Mouse (Mus musculus) hindbrain, embryonic 10.5 days (tissue): Measurements from ENCODE around the gene Angptl2. TPM values are rescaled to one million over a fixed set of nuclear protein-coding genes. Genes with fewer than 3 reads are reported as not detected.

Source experiments
- DNase-seq: peaks from one replicate; pipeline ENCODE4 v3.0.0-alpha.2; 2017; ENCODE audit warnings: low spot score
- H3K27ac ChIP-seq: fragments of 300-500 bp; sonication (generic); 2 replicates; pipeline ENCODE4 v1.5.1; 2016; ENCODE audit warnings: mild to moderate bottlenecking, moderate library complexity
- H3K27me3 ChIP-seq: fragments of 300-500 bp; sonication (generic); 2 replicates; pipeline ENCODE4 v1.6.1; 2016; ENCODE audit warnings: mild to moderate bottlenecking; ENCODE audit not compliant: poor library complexity, insufficient read depth, severe bottlenecking
- H3K36me3 ChIP-seq: fragments of 300-500 bp; sonication (generic); 2 replicates; pipeline ENCODE4 v1.6.1; 2016; ENCODE audit warnings: mild to moderate bottlenecking, moderate library complexity
- H3K4me1 ChIP-seq: fragments of 300-500 bp; sonication (generic); replicated peaks from 2 replicates; pipeline ENCODE4 v1.6.1; 2016; ENCODE audit warnings: mild to moderate bottlenecking
- H3K4me3 ChIP-seq: fragments of 300-500 bp; sonication (generic); 2 replicates; pipeline ENCODE4 v1.5.1; 2016; ENCODE audit warnings: mild to moderate bottlenecking, moderate library complexity
- H3K9me3 ChIP-seq: fragments of 300-500 bp; sonication (generic); 2 replicates; pipeline ENCODE4 v1.6.1; 2016; ENCODE audit warnings: mild to moderate bottlenecking, moderate library complexity
- WGBS: fragments of 180-500 bp; shearing (Covaris S2); methylation state at CpG from one replicate; pipeline ENCODE4 v1.1.7; 2016; 5-methylcytosine and 5-hydroxymethylcytosine counted together
- polyA plus RNA-seq: library from polyadenylated mRNA; unstranded; fragments of >200 nt; fragmentation: Nextera tagmentation; extraction: Ambion mirVana; gene quantifications from 2 replicates; pipeline ENCODE4 v1.2.1, GENCODE M21; 2016

Gene Angptl2
- polyA plus RNA-seq, 1 experiment from 2014 or later: 26.7 TPM

GRCm38 (mm10) chr2:33246841-33247240, 31.0 kb downstream of the Angptl2 start:
- Histone ChIP-seq H3K9me3 (no peaks in the 10 kb centered on the region), H3K4me1 (peaks cover 14% of the 10 kb centered on the region), H3K27me3 (no peaks in the 10 kb centered on the region), H3K4me3 (no peak overlapping the region), H3K27ac (no peak overlapping the region), H3K36me3 (peaks cover 54% of the 10 kb centered on the region)
- no peak for DNase-seq
- 81% methylated on average over 5 of the region's 5 CpGs for WGBS

GRCm38 (mm10) chr2:33248549-33248948, 32.7 kb downstream of the Angptl2 start:
- Histone ChIP-seq H3K27ac (no peak overlapping the region), H3K27me3 (no peaks in the 10 kb centered on the region), H3K36me3 (peaks cover 38% of the 10 kb centered on the region), H3K4me1 (peaks cover 22% of the 10 kb centered on the region), H3K4me3 (no peak overlapping the region), H3K9me3 (no peaks in the 10 kb centered on the region)
- DNase-seq: no peak
- WGBS: 89% methylated on average over 7 of the region's 7 CpGs

- Histone ChIP-seq H3K36me3 (peaks cover 24% of the 10 kb centered on the region), H3K9me3 (no peaks in the 10 kb centered on the region), H3K27ac (peak overlapping the region; percentile 29), H3K4me3 (no peak overlapping the region), H3K27me3 (no peaks in the 10 kb centered on the region), H3K4me1 (peaks cover 26% of the 10 kb centered on the region)
- DNase-seq: no peak
- WGBS: 69% methylated on average over 3 of the region's 3 CpGs
Observed at GRCm38 (mm10) chr2:33249922-33250633, 34.2 kb downstream of the Angptl2 start.

- Histone ChIP-seq H3K9me3 (no peaks in the 10 kb centered on the region), H3K27me3 (no peaks in the 10 kb centered on the region), H3K27ac (no peak overlapping the region), H3K4me1 (peaks cover 26% of the 10 kb centered on the region), H3K36me3 (peaks cover 8% of the 10 kb centered on the region), H3K4me3 (no peak overlapping the region)
- no peak for DNase-seq
- 93% methylated on average over 6 of the region's 6 CpGs for WGBS
Observed at GRCm38 (mm10) chr2:33252751-33253150, 36.9 kb downstream of the Angptl2 start.

GRCm38 (mm10) chr2:33253572-33254190, 37.8 kb downstream of the Angptl2 start:
- Histone ChIP-seq H3K9me3 (no peaks in the 10 kb centered on the region), H3K27ac (no peak overlapping the region), H3K36me3 (peaks cover 3% of the 10 kb centered on the region; the same call in 1 of the 2 replicates), H3K27me3 (no peaks in the 10 kb centered on the region), H3K4me3 (no peak overlapping the region), H3K4me1 (peaks cover 26% of the 10 kb centered on the region)
- DNase-seq: no peak
- WGBS: 87% methylated on average over 4 of the region's 4 CpGs

DNA sequence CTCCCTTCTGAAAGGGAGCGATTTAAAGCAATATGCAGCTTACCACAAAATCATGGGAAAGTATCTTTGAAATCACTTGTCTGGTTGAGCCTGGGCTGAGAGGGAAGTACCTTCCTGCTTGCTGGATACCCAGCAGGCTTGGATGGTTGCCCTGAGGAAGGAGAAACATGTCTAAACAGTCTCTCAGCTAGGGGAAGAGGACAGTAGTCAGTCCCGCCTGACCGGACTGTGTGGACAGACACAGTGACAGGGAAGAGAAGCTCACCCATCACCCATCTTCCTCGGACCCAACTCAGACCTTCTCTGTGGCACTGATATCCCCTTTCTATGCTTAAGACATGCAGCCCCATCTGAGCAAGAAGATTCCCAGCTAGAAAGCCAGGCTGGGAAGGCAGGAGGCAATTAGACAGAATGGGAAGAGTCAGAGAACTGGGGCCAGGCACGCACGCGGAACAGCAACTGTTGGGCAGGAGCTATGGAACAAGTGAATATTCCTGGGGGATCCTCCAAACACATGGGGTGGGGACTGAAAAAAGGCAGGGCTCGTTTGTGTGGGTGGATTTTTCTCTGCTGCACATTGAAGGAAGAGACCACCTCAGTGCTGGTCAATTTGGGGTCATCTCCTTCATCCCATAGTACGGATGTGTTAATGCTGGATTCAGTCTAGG, 38.6 kb downstream of the Angptl2 start:
- Histone ChIP-seq H3K4me1 (peaks cover 26% of the 10 kb centered on the region), H3K27me3 (no peaks in the 10 kb centered on the region), H3K9me3 (no peaks in the 10 kb centered on the region), H3K36me3 (no peaks in the 10 kb centered on the region; the same call in 1 of the 2 replicates), H3K27ac (no peak overlapping the region), H3K4me3 (no peak overlapping the region)
- no peak for DNase-seq
- WGBS: 88% methylated on average over 9 of the region's 9 CpGs

GRCm38 (mm10) chr2:33256769-33257537, 41.1 kb downstream of the Angptl2 start:
- no peaks in the 10 kb centered on the region; the same call in 1 of the 2 replicates for H3K36me3 ChIP-seq
- WGBS: 91% methylated on average over 3 of the region's 3 CpGs
- no peak for DNase-seq
- no peak overlapping the region for H3K27ac ChIP-seq
- peaks cover 10% of the 10 kb centered on the region; the same call in 1 of the 2 replicates for H3K4me1 ChIP-seq
- no peak overlapping the region for H3K4me3 ChIP-seq
- no peaks in the 10 kb centered on the region for H3K9me3 ChIP-seq
- H3K27me3 ChIP-seq: no peaks in the 10 kb centered on the region

- H3K27ac ChIP-seq: no peak overlapping the region; the same call in 1 of the 2 replicates
- DNase-seq: no peak
- WGBS: 94% methylated on average over 8 of the region's 8 CpGs
- no peak overlapping the region for H3K4me3 ChIP-seq
- H3K36me3 ChIP-seq: no peaks in the 10 kb centered on the region; the same call in 1 of the 2 replicates
- H3K27me3 ChIP-seq: no peaks in the 10 kb centered on the region
- peaks cover 10% of the 10 kb centered on the region for H3K4me1 ChIP-seq
- H3K9me3 ChIP-seq: no peaks in the 10 kb centered on the region
Observed at GRCm38 (mm10) chr2:33260772-33261171, 44.9 kb downstream of the Angptl2 start.

DNA sequence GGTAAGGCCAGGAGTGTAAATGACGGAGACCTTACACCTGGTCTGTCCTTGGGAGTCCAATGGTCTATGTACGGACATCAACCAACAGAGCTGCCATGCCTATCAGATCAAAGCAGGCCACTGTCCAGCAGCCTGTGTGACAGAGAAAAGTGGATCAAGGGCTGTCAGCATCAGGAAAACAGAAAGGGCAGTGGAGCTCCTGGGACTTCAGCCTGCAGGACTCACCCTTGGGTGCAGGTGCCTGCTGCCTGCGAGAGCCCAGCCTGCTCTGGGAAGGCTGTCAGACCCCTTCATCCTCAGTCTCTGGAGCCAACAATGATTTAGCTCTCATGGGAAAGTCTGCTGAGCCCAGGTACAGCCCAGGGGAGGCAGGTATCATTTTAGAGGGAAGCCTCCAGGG, 45.6 kb downstream of the Angptl2 start:
- H3K4me1 ChIP-seq: peaks cover 10% of the 10 kb centered on the region
- DNase-seq: no peak
- no peak overlapping the region for H3K4me3 ChIP-seq
- H3K36me3 ChIP-seq: no peaks in the 10 kb centered on the region; the same call in 1 of the 2 replicates
- H3K27ac ChIP-seq: no peak overlapping the region
- H3K9me3 ChIP-seq: no peaks in the 10 kb centered on the region
- H3K27me3 ChIP-seq: no peaks in the 10 kb centered on the region
- 95% methylated on average over 3 of the region's 3 CpGs for WGBS

DNA sequence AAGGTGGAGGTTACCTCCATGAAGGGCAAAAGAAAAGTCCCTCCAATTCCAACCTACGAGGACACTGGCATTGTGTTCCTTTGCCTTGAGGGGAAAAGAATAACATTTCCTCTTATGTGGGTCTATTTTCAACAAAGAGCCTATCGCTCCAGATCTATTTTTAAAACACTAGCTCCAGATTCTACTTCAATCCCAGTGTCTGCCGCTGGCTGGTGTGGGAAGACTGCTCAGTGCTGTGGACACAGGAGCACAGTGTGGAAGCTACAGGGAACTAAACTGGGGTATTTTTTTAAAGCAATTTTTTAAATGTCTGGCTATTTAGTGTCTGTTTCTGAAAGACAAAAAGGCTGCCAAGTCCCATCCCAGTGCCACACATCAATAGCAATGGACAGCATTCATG, 49.9 kb downstream of the Angptl2 start:
- no peak for DNase-seq
- Histone ChIP-seq H3K4me3 (no peak overlapping the region), H3K9me3 (no peaks in the 10 kb centered on the region), H3K36me3 (0 out of 2 replicates have a peak, but pooled peaks cover 8% of the 10 kb centered on the region), H3K4me1 (peaks cover 24% of the 10 kb centered on the region), H3K27me3 (no peaks in the 10 kb centered on the region), H3K27ac (no peak overlapping the region)
- 82% methylated on average over 3 of the region's 3 CpGs for whole genome bisulfite sequencing

- Histone ChIP-seq H3K27me3 (no peaks in the 10 kb centered on the region), H3K4me1 (peaks cover 37% of the 10 kb centered on the region), H3K9me3 (no peaks in the 10 kb centered on the region), H3K27ac (no peak overlapping the region), H3K4me3 (no peak overlapping the region), H3K36me3 (peaks cover 9% of the 10 kb centered on the region; the same call in 1 of the 2 replicates)
- 84% methylated on average over 1 of the region's 1 CpGs for WGBS
- no peak for DNase-seq
Observed at GRCm38 (mm10) chr2:33267075-33267474, 51.2 kb downstream of the Angptl2 start.

DNA sequence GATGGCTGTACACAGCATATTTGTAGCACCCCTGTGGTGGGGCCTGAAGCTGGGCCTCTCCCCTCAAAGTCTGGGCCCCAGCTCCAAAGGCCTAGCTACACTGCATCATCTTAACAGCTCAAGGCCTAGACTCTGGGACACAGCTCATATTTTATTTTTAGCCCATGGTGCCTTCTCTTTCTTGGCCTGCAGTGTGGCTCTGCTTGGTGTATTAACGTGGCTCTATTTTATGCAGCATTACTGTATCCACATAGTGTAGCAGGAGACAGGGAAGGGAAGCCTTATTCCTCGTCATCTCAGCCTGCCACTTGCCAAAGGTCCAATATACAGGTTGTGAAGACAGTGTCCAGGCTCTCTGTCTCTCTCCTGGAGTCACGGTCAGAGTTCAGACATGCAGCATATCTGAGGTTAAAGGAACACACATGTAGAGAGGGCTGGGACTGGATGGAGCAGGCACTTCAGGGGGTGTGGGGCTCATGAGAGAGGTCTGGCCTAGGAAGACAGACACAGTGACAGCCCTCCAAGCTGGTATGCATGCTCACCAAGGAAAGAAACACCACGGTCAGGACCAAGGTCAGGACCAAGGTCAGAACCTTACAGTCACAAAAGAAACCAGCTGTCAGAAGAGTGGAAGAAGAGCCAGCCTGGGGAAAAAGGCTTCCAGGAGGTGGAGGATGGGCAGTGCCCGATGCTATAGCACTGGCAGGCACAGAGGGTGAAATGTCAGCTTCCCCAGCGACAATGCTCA, 52.7 kb downstream of the Angptl2 start:
- H3K27ac ChIP-seq: no peak overlapping the region
- H3K9me3 ChIP-seq: no peaks in the 10 kb centered on the region
- DNase-seq: no peak
- peaks cover 44% of the 10 kb centered on the region for H3K4me1 ChIP-seq
- WGBS: 77% methylated on average over 6 of the region's 6 CpGs
- no peak overlapping the region for H3K4me3 ChIP-seq
- H3K27me3 ChIP-seq: no peaks in the 10 kb centered on the region
- H3K36me3 ChIP-seq: peaks cover 12% of the 10 kb centered on the region; the same call in 1 of the 2 replicates
